Mouse (Mus musculus) cerebral cortex, adult 2 months (tissue): ENCODE data around the gene Gm32717.

Experiments used
- WGBS: fragments of 180-500 bp; shearing (Covaris S2); methylation state at CpG from one replicate; pipeline ENCODE4 v1.1.7; 2018; 5-methylcytosine and 5-hydroxymethylcytosine counted together

Gene Gm32717

DNA sequence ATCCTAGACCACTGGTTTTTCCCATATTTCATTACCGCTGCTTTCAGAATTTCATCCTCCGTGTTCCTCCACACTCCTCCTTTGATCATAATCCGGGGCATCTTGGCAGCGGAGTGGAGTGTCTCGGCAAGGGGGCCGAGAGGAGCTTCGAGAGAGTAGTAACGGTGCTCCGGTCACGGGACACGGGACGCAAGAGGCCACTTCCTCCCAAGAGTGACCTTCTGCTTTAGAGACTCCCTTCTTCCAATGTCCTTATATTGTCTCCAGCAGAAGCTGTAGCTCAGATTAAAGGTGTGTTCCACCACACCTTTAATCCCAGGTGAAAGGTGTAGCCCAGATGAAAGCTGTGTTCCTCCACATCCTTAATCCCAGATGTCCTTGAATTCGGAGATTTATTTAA, at the start of gene Gm32717:
Gene Gm32717 (minus strand): TSS at position 101 of the 400 bp plus-strand sequence.
- no CpG with 5 or more reads among the region's 13 CpGs for WGBS

- 94% methylated on average over 2 of the region's 5 CpGs for WGBS
Measured at GRCm38 (mm10) chr10:118283016-118283415, 42.4 kb upstream of the Gm32717 start.

DNA sequence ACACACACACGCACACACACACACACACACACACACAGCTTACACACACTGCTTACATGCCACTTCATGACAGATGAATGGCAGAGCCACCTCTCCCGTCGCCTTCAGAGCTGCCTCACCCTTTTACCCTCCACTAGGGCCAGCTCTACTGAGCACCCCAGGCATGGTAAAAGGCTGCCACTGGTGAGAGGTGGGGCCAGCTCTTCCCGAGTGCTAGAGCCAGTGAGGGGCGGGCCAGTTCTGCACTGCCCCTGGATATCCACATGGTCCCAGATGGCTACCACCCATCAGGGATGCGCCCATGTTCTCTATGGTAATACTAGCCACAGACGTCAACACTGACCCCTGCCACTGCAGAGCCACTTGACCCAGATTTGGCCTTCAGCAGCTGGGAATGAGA, 42.0 kb upstream of the Gm32717 start:
- WGBS, result 86% methylated on average over 7 of the region's 7 CpGs

DNA sequence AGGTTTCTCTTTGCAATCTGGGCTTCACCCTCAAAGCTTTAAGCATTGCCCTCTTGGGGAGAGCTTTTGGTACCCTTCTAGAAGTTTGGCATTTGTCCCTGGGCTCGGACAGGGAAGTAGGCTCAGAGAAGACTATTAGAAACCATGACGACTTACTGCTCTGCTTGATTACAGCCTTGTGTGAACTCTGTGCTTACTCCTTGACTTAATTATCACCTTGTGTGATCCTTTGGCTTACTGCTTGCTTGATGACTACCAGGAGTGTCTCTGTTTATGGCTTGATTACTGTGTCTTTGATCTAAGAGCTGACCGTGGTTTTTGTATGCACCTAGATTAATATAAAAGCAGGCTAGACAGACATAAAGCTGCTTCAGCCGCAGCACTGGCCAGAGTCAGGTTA, 37.5 kb upstream of the Gm32717 start:
- no CpG with 5 or more reads among the region's 4 CpGs for WGBS

GRCm38 (mm10) chr10:118271416-118271815, 30.8 kb upstream of the Gm32717 start:
- 100% methylated on average over 1 of the region's 2 CpGs for WGBS

- WGBS, result 84% methylated on average over 2 of the region's 8 CpGs
Measured at GRCm38 (mm10) chr10:118268812-118269211, 28.2 kb upstream of the Gm32717 start.

DNA sequence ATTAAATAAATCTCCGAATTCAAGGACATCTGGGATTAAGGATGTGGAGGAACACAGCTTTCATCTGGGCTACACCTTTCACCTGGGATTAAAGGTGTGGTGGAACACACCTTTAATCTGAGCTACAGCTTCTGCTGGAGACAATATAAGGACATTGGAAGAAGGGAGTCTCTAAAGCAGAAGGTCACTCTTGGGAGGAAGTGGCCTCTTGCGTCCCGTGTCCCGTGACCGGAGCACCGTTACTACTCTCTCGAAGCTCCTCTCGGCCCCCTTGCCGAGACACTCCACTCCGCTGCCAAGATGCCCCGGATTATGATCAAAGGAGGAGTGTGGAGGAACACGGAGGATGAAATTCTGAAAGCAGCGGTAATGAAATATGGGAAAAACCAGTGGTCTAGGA, 17.8 kb upstream of the Gm32717 start, which contains the start of gene Gm32802:
Gene Gm32802 (plus strand): TSS at position 301 of the 400 bp plus-strand sequence.
- WGBS, result no CpG with 5 or more reads among the region's 13 CpGs

- 41% methylated on average over 10 of the region's 10 CpGs for WGBS
Measured at GRCm38 (mm10) chr10:118250852-118251295, 10.3 kb upstream of the Gm32717 start.

DNA sequence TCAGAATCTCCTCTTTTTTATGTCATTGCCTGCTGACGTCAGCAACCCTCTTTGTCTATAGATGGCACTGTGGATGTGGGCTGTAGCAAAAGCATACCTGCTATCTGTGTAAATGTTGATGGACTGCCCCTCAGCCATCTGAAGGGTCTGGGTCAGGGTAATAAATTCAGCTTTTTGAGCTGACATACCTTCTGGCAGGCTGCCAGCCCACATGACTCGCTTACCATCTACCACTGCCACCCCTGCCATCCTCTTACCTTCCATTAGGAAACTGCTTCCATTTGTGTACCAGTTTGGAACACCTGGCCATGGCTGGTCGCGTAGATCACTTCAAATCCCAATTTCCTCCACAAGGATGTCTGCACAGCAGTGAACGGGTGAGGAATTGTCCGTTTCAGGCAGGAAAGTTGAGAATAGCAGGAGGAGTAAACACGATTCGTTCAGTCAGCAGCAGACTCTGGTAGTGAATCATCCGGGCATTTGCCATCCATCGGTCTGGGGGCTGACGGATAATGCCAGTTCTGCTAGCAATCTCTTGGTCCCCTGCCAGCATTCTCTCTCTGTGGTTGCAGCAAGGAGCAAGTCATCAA, 8.5 kb upstream of the Gm32717 start:
- 38% methylated on average over 11 of the region's 11 CpGs for WGBS

- 83% methylated on average over 1 of the region's 5 CpGs for WGBS
Measured at GRCm38 (mm10) chr10:118232607-118233006, 8.0 kb downstream of the Gm32717 start.

GRCm38 (mm10) chr10:118227629-118228028, 13.0 kb downstream of the Gm32717 start:
- WGBS, result 83% methylated on average over 1 of the region's 2 CpGs

GRCm38 (mm10) chr10:118215719-118216393, 24.7 kb downstream of the Gm32717 start:
- 84% methylated on average over 3 of the region's 4 CpGs for WGBS

DNA sequence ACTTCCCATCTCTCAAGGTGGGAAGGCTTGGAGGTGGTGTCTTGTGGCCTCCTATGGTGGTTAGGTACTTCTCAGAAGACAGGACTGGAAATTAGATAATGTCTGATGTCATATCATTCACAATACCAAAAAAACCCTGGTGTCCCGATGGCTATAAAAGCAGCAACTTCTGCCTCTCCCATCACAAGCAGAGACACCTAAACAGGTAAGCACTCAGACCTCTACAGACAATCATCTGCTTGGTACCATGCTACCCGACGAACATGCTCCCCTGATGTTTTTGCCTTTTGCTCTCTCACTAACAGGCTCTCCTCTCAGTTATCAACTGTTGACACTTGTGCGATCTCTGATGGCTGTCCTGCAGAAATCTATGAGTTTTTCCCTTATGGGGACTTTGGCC, 35.9 kb downstream of the Gm32717 start, which contains the start of gene Il22:
Gene Il22 (plus strand): TSS at position 301 of the 400 bp plus-strand sequence.
- 93% methylated on average over 4 of the region's 4 CpGs for WGBS

DNA sequence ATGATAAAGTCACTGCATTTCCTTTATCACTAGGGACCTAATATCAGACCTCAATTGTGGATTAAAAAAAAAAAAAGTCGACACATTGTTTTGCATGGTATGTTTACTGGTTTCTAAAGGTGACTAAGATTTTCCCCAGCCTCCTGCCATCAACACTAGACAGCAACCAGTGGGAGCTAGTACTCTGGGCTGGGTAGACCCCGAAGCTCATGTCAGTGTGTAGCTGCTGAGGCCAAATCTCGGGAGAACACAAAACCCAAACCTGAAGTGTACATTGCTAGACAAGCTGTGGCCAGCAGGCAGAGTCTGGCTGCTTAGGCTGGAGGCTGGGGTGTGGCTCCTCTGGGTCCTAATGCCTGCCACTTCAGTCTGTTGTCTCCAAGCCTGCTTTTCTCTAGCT, 45.4 kb downstream of the Gm32717 start:
- WGBS, result 43% methylated on average over 3 of the region's 3 CpGs
